Comparison of ENCODE assay signal across 30 mouse cellular contexts in the genomic region with DNA sequence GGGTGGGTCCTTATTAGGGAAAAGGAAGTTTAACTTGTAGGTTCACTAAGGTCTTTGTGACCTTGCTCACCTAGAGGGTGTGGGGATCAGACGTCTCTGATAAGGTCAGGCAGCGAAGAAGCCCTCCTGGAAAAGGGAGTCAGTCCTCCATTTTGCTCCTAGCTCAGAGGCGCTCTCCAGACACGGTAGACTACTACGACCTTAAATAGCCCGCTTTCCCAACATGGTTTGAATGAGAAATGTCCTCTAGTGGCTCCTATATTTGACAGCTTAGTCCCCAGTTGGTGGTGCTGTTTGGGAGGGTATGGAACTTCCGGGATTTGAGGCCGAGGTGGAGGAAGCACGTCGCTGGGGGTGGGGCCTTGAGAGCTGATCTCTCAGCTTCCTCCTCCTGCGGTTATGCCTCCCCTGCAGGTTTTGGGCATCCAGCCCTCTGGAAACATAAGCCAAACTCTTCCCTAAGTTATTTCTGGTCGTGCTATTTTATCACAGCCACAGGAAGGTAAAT. TPM values are rescaled to one million over a fixed set of nuclear protein-coding genes. Genes with fewer than 3 reads are reported as not detected.
DNase-seq lines count a peak whose midpoint lies in the region; ATAC-seq and TF ChIP-seq lines count a peak whose summit lies in the region.
"Had no signal": no experiment of that assay in that cellular context is flagged by ENCODE, and none has a peak within 500 bp of the region (broad histone marks: within the 10 kb centered on the region; RNA-seq: fewer than 3 reads in every experiment).

No protein-coding gene starts in this region.

- DNase-seq in frontal cortex, postnatal 25 days (ENCODE audit: low spot score in 2 of 2): no peak
- DNase-seq in testis, postnatal 14 days (ENCODE audit: low spot score): no peak
- DNase-seq in R1 (ENCODE audit: low read depth, low spot score): peak; percentile 96
- DNase-seq in left cerebral cortex, adult 18-20 months (ENCODE audit: low spot score in 2 of 2): no peak
- DNase-seq: adrenal gland, adult 2 months; adrenal gland, postnatal 36 days; B cell, adult 2 months; gastrocnemius, postnatal 10 days; kidney, adult 11 months; kidney, postnatal 25 days; liver, postnatal 0 days; lung, postnatal 36 days; thymus, adult 18-20 months; thymus, postnatal 25 days had no signal

- H3K36me3 ChIP-seq in testis, adult 2 months (ENCODE audit: control insufficient read depth, insufficient read depth, low read length): no peaks in the 10 kb centered on the region
- H3K36me3 ChIP-seq: heart, embryonic 12.5 days; hindbrain, embryonic 10.5 days; hindbrain, embryonic 15.5 days; liver, embryonic 12.5 days; midbrain, embryonic 12.5 days; neural tube, embryonic 13.5 days; stomach, embryonic 15.5 days had no signal

- H3K27me3 ChIP-seq in testis, adult 2 months (ENCODE audit: control insufficient read depth, insufficient read depth, low read length): no peaks in the 10 kb centered on the region
- H3K27me3 ChIP-seq: heart, embryonic 12.5 days; hindbrain, embryonic 15.5 days; liver, embryonic 12.5 days; megakaryocyte, embryonic 14.5 days; midbrain, embryonic 12.5 days; neural tube, embryonic 13.5 days; stomach, embryonic 15.5 days had no signal

- H3K4me3 ChIP-seq in testis, adult 2 months (ENCODE audit: control insufficient read depth, low read depth, low read length): peak overlapping the region; percentile 81
- H3K4me3 ChIP-seq: heart, adult 2 months; heart, embryonic 12.5 days; hindbrain, embryonic 10.5 days; hindbrain, embryonic 15.5 days; liver, embryonic 12.5 days; megakaryocyte, embryonic 14.5 days; midbrain, embryonic 12.5 days; myocyte; neural tube, embryonic 13.5 days; stomach, embryonic 15.5 days had no signal

- ATAC-seq in frontal cortex, adult (ENCODE audit: low TSS enrichment): peak; percentile 44; the same call in 1 of the 2 replicates
- no peak for ATAC-seq in erythroid progenitor cell, adult 5-6 weeks (replicated peaks; ENCODE audit: low FRiP score, poor library complexity, severe bottlenecking)
- ATAC-seq: activated CD4-positive, CD25-positive, alpha-beta regulatory T cell, adult 4 months; forebrain, embryonic 14.5 days; inflammation-experienced regulatory T-cells, adult 6 months; liver, embryonic 12.5 days; liver, postnatal 0 days had no signal

- no peak overlapping the region for H3K27ac ChIP-seq in testis, adult 2 months (ENCODE audit: control insufficient read depth, insufficient read depth, low read depth, low read length)
- H3K27ac ChIP-seq: heart, adult 2 months; hindbrain, embryonic 10.5 days; hindbrain, embryonic 15.5 days; liver, embryonic 12.5 days; midbrain, embryonic 12.5 days; neural tube, embryonic 13.5 days; stomach, embryonic 15.5 days had no signal

- H3K4me1 ChIP-seq in testis, adult 2 months (ENCODE audit: control insufficient read depth, insufficient read depth, low read length): peaks cover 3% of the 10 kb centered on the region; the same call in 1 of the 2 replicates
- H3K4me1 ChIP-seq: heart, embryonic 12.5 days; hindbrain, embryonic 10.5 days; hindbrain, embryonic 15.5 days; liver, embryonic 12.5 days; megakaryocyte, embryonic 14.5 days; midbrain, embryonic 12.5 days; stomach, embryonic 15.5 days had no signal

- no peak for TF ChIP-seq POLR2A in testis, adult 2 months (IDR thresholded peaks at IDR 0.05; ENCODE audit: control insufficient read depth, low read depth, low read length)

- no peak for TF ChIP-seq CTCF in testis, adult 2 months (IDR thresholded peaks at IDR 0.05; ENCODE audit: control insufficient read depth, insufficient read depth, insufficient replicate concordance, low read depth, low read length)

RNA-seq across cellular contexts. Expression of a gene that starts 29.2 kb away (rescaled TPM):
- polyA plus RNA-seq in testis, adult 2 months (2012; rRNA removed): 1.2 and 1.3 TPM in 2 replicates
- total RNA-seq in erythroid progenitor cell, adult 5-6 weeks (2015; ENCODE audit: low replicate concordance): 1.3 and 1.4 TPM in 2 replicates
- total RNA-seq in erythroid progenitor cell, adult 5-6 weeks (2017; ENCODE audit: low replicate concordance): 0.76 and 1.7 TPM in 2 replicates
- total RNA-seq in left cerebral cortex, adult 18-20 months (2021): 10 to 100 TPM; 11.6 to 14.8 TPM

Comparison
In these comparisons a context has a peak if more than half of its experiments do, and no peak if none do; other contexts are left out.
1. RNA of a gene that starts 29.2 kb away (total RNA-seq): 11.6 to 14.8 TPM in left cerebral cortex, adult 18-20 months; 0.76 to 1.7 TPM in erythroid progenitor cell, adult 5-6 weeks; every median in the first group is over 4 times any median in the second.